Mouse (Mus musculus): Measurements from ENCODE around the gene Gm11639. TPM values are rescaled to one million over a fixed set of nuclear protein-coding genes. Genes with fewer than 3 reads are reported as not detected.

Gm11639 gene
- polyA plus RNA-seq, 1 experiment from 2014 or later = 0.08 TPM

DNA sequence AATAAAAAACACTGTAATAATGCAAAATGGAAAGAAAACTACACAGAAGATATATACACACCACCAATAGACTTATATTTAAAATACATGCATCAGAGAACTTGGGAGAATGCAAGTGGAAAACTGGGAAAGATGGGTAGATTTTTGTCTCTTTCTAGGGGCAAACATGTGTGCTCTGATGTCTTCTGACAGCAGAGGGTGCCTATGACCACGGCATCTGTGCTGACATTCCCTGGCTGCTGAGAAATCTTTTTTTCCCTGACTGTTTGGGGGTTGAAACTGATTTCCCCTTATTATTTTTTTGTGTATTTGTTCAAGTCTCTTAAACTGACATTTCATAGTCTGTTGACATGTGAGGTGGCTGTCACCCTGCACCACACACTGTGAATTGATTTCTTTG lies 81.6 kb downstream of the Gm11639 start:
- no peak overlapping the region for H3K9ac ChIP-seq (ENCODE audit: low read depth, low read length)
- no peak overlapping the region for H3K4me3 ChIP-seq (ENCODE audit: low read length)
- H3K27me3 ChIP-seq (ENCODE audit: control insufficient read depth, insufficient read depth, low read length) = no peaks in the 10 kb centered on the region
- H3K4me2 ChIP-seq (replicated peaks; ENCODE audit: low read depth, low read length) = no peak overlapping the region
- no peak overlapping the region for H3K27ac ChIP-seq (ENCODE audit: low read depth, low read length)
- WGBS = 58% methylated on average over 1 of the region's 1 CpGs
- no peaks in the 10 kb centered on the region for H3K9me3 ChIP-seq (ENCODE audit: control insufficient read depth, low read length)
- H3K36me3 ChIP-seq (ENCODE audit: control insufficient read depth, insufficient read depth, low read length) = no peaks in the 10 kb centered on the region
- ATAC-seq (ENCODE audit: low FRiP score, low TSS enrichment) = no peak
- H3K4me1 ChIP-seq (ENCODE audit: control insufficient read depth, insufficient read depth, low read length) = no peaks in the 10 kb centered on the region

DNA sequence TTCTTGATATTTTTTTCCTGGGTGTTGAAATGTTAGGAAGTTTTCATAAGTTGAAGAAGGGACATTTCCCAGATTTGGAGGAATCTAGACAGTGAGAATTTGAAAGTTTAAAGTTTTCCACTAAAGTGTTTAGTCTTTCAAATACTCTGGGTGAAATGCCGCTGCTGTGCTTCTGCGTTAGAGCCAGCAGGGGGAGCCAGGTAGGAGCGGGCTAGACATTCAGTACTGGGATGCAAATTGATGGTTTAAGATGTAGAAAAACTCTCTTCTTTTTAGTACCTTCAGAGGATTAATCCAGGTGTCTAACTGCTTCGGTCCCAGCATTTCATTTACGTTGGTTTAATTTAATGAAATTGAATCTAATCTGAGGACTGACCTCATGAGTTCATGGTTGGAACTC lies 82.6 kb downstream of the Gm11639 start:
- Histone ChIP-seq H3K9me3 (ENCODE audit: control insufficient read depth, low read length) (no peaks in the 10 kb centered on the region), H3K9ac (ENCODE audit: low read depth, low read length) (no peak overlapping the region), H3K4me1 (ENCODE audit: control insufficient read depth, insufficient read depth, low read length) (no peaks in the 10 kb centered on the region), H3K4me3 (ENCODE audit: low read length) (no peak overlapping the region), H3K27ac (ENCODE audit: low read depth, low read length) (no peak overlapping the region), H3K4me2 (replicated peaks; ENCODE audit: low read depth, low read length) (no peak overlapping the region), H3K27me3 (ENCODE audit: control insufficient read depth, insufficient read depth, low read length) (no peaks in the 10 kb centered on the region), H3K36me3 (ENCODE audit: control insufficient read depth, insufficient read depth, low read length) (no peaks in the 10 kb centered on the region)
- WGBS = 12% methylated on average over 5 of the region's 5 CpGs
- ATAC-seq (ENCODE audit: low FRiP score, low TSS enrichment) = no peak

DNA sequence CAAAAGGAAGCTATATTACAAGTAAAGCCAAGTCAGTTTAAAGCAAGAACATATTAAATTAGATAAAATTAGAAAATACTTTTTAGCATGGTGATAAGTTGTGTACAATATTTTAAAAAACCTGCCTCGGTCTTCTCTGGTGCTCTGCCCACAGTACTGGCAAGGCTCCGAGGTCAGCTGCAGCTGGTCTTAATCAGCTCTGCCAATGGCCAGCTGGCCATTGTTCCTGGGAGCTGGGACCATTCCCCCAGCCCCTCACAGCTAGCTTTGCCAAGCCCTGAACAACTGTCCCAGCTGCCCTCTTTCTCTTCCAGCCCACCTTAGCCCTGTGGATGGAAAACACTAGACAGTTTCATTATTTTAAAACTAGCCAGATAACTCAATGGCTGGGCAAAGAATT lies 93.3 kb downstream of the Gm11639 start:
- Histone ChIP-seq H3K27ac (ENCODE audit: low read depth, low read length) (no peak overlapping the region), H3K27me3 (ENCODE audit: control insufficient read depth, insufficient read depth, low read length) (no peaks in the 10 kb centered on the region), H3K4me1 (ENCODE audit: control insufficient read depth, insufficient read depth, low read length) (no peaks in the 10 kb centered on the region), H3K9ac (ENCODE audit: low read depth, low read length) (no peak overlapping the region), H3K36me3 (ENCODE audit: control insufficient read depth, insufficient read depth, low read length) (no peaks in the 10 kb centered on the region), H3K4me3 (ENCODE audit: low read length) (no peak overlapping the region), H3K9me3 (ENCODE audit: control insufficient read depth, low read length) (no peaks in the 10 kb centered on the region), H3K4me2 (replicated peaks; ENCODE audit: low read depth, low read length) (no peak overlapping the region)
- ATAC-seq (ENCODE audit: low FRiP score, low TSS enrichment) = no peak
- WGBS = 89% methylated on average over 2 of the region's 2 CpGs

DNA sequence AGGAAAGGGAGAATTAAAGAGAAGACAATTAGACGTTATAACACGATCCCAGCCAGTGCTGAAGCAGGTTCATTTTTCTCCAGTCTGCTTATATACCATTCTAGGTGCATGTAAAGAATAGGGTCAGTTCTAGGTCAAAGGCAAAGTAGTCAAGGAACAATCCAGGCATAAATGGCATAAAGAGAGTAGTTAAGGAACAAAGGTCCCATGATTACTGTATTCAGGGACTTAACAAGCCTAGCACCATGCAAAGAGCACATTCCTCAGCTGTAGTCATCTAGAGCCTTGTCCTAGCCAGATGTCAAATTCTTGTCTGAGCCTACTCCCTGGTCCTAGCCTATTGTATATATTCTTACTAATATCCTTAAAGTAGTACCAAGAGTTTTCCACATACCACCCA lies 259.2 kb downstream of the Gm11639 start:
- Histone ChIP-seq H3K4me3 (ENCODE audit: low read length) (no peak overlapping the region), H3K9me3 (ENCODE audit: control insufficient read depth, low read length) (no peaks in the 10 kb centered on the region), H3K27me3 (ENCODE audit: control insufficient read depth, insufficient read depth, low read length) (no peaks in the 10 kb centered on the region), H3K4me2 (replicated peaks; ENCODE audit: low read depth, low read length) (no peak overlapping the region), H3K36me3 (ENCODE audit: control insufficient read depth, insufficient read depth, low read length) (no peaks in the 10 kb centered on the region), H3K27ac (ENCODE audit: low read depth, low read length) (no peak overlapping the region), H3K9ac (ENCODE audit: low read depth, low read length) (no peak overlapping the region), H3K4me1 (ENCODE audit: control insufficient read depth, insufficient read depth, low read length) (no peaks in the 10 kb centered on the region)
- WGBS = 73% methylated on average over 2 of the region's 2 CpGs
- no peak for ATAC-seq (ENCODE audit: low FRiP score, low TSS enrichment)

DNA sequence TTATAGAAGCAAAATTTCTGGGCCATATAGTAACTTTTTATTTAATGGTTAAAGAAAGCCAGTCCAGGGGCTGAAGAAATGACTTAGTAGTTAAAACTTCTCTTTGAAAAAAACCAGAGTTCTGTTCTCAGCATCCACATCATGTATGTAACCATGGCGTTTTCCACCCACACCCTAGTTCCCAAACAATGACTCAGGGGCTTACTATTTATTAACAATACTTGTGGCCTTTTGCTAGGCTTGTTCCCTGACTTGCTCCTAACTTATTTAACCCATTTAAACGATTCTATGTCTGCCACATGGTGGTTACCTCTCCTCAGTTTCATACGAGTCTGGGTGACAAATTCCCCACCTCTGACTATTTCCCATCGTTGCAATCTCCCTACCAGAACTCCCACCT lies 266.8 kb downstream of the Gm11639 start:
- H3K27me3 ChIP-seq (ENCODE audit: control insufficient read depth, insufficient read depth, low read length) = no peaks in the 10 kb centered on the region
- H3K9ac ChIP-seq (ENCODE audit: low read depth, low read length) = no peak overlapping the region
- H3K36me3 ChIP-seq (ENCODE audit: control insufficient read depth, insufficient read depth, low read length) = no peaks in the 10 kb centered on the region
- no peak overlapping the region for H3K27ac ChIP-seq (ENCODE audit: low read depth, low read length)
- no peak for ATAC-seq (ENCODE audit: low FRiP score, low TSS enrichment)
- WGBS = 55% methylated on average over 4 of the region's 4 CpGs
- no peak overlapping the region for H3K4me2 ChIP-seq (replicated peaks; ENCODE audit: low read depth, low read length)
- H3K9me3 ChIP-seq (ENCODE audit: control insufficient read depth, low read length) = no peaks in the 10 kb centered on the region
- no peak overlapping the region for H3K4me3 ChIP-seq (ENCODE audit: low read length)
- H3K4me1 ChIP-seq (ENCODE audit: control insufficient read depth, insufficient read depth, low read length) = no peaks in the 10 kb centered on the region

DNA sequence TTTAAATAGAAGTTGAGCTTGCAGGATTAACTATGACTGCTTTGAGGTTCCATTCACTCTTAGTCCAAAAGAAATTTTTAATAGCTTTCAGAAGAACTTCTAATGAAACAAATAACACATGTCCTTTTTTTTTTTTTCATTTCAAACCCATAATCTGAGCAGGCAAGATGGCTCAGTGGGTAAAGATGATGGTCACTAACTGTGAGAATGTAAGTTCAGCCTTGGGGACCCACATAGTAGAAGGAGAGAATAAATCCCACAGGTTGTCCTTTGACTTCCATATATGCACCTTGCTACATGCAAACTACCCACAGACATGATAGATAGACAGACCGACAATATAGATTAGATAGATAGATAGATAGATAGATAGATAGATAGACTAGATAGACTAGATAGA lies 282.4 kb downstream of the Gm11639 start:
- Histone ChIP-seq H3K36me3 (ENCODE audit: control insufficient read depth, insufficient read depth, low read length) (no peaks in the 10 kb centered on the region), H3K4me2 (replicated peaks; ENCODE audit: low read depth, low read length) (no peak overlapping the region), H3K27me3 (ENCODE audit: control insufficient read depth, insufficient read depth, low read length) (no peaks in the 10 kb centered on the region), H3K4me3 (ENCODE audit: low read length) (no peak overlapping the region), H3K9me3 (ENCODE audit: control insufficient read depth, low read length) (no peaks in the 10 kb centered on the region), H3K9ac (ENCODE audit: low read depth, low read length) (no peak overlapping the region), H3K4me1 (ENCODE audit: control insufficient read depth, insufficient read depth, low read length) (no peaks in the 10 kb centered on the region), H3K27ac (ENCODE audit: low read depth, low read length) (no peak overlapping the region)
- WGBS = 93% methylated on average over 1 of the region's 1 CpGs
- no peak for ATAC-seq (ENCODE audit: low FRiP score, low TSS enrichment)

DNA sequence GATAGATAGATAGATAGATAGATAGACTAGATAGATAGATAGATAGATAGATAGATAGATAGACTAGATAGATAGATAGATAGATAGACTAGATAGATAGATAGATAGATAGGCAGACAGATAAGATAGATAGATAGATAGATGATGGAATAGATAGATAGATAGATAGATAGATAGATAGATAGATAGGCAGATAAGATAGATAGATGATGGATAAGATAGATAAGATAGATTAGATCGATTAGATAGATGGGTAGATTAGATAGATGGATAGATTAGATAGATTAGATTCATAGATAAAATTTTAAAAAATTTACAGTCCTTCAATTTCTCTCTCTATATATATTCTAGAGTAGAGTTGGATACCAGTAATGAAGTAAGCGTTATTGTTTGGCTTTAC lies 282.9 kb downstream of the Gm11639 start:
- no peaks in the 10 kb centered on the region for H3K36me3 ChIP-seq (ENCODE audit: control insufficient read depth, insufficient read depth, low read length)
- 87% methylated on average over 2 of the region's 2 CpGs for WGBS
- H3K27ac ChIP-seq (ENCODE audit: low read depth, low read length) = no peak overlapping the region

DNA sequence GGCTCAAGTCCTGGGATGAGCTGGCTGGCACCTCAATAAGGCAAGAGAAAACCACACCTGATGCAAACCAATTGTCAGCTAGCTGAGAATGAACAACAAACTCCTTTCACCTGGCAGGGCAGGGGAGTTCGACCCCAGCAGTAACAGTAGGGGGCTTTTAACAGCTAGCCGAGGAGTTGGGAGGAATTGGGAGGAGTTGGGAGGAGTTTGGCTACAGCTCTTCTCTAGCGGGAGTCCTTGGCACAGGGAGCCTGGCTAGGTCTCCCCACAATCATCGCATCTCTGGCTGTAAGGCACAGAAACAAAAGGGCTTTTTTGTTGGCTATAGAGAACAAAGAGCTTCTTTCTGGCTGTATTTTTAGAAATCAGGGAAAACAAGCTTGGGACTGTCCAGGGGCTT lies 285.8 kb downstream of the Gm11639 start:
- Histone ChIP-seq H3K27me3 (ENCODE audit: control insufficient read depth, insufficient read depth, low read length) (no peaks in the 10 kb centered on the region), H3K4me2 (replicated peaks; ENCODE audit: low read depth, low read length) (no peak overlapping the region), H3K4me1 (ENCODE audit: control insufficient read depth, insufficient read depth, low read length) (no peaks in the 10 kb centered on the region), H3K27ac (ENCODE audit: low read depth, low read length) (no peak overlapping the region), H3K9me3 (ENCODE audit: control insufficient read depth, low read length) (no peaks in the 10 kb centered on the region), H3K36me3 (ENCODE audit: control insufficient read depth, insufficient read depth, low read length) (no peaks in the 10 kb centered on the region), H3K9ac (ENCODE audit: low read depth, low read length) (no peak overlapping the region), H3K4me3 (ENCODE audit: low read length) (no peak overlapping the region)
- 11% methylated on average over 4 of the region's 4 CpGs for WGBS
- ATAC-seq (ENCODE audit: low FRiP score, low TSS enrichment) = no peak

More for the DNA sequence above, 282.9 kb downstream of the Gm11639 start:
- Histone ChIP-seq H3K4me2 (replicated peaks; ENCODE audit: low read depth, low read length) (no peak overlapping the region), H3K27me3 (ENCODE audit: control insufficient read depth, insufficient read depth, low read length) (no peaks in the 10 kb centered on the region), H3K4me3 (ENCODE audit: low read length) (no peak overlapping the region), H3K9ac (ENCODE audit: low read depth, low read length) (no peak overlapping the region), H3K4me1 (ENCODE audit: control insufficient read depth, insufficient read depth, low read length) (no peaks in the 10 kb centered on the region), H3K9me3 (ENCODE audit: control insufficient read depth, low read length) (no peaks in the 10 kb centered on the region)
- no peak for ATAC-seq (ENCODE audit: low FRiP score, low TSS enrichment)

DNA sequence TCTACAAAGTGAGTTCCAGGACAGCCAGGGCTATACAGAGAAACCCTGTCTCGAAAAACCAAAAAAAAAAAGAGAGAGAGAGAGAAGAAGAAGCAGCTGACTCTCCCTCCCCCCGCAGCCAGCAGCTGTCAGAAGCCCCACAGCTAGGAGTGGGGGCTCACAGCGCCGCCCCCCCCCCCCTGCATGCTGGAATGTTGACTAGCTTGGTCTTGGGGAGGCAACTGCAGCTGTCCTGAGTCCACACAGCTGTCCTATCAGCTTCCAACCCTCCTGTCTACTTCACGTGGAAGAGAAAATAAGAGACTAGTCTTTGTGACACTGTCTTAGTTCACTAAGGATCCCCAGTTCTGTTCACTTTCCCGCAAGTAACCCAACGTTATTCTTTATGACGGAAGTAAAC lies 287.0 kb downstream of the Gm11639 start:
- WGBS = 76% methylated on average over 8 of the region's 8 CpGs
- Histone ChIP-seq H3K9ac (ENCODE audit: low read depth, low read length) (no peak overlapping the region), H3K4me1 (ENCODE audit: control insufficient read depth, insufficient read depth, low read length) (no peaks in the 10 kb centered on the region), H3K4me2 (replicated peaks; ENCODE audit: low read depth, low read length) (no peak overlapping the region), H3K27ac (ENCODE audit: low read depth, low read length) (no peak overlapping the region), H3K9me3 (ENCODE audit: control insufficient read depth, low read length) (no peaks in the 10 kb centered on the region), H3K27me3 (ENCODE audit: control insufficient read depth, insufficient read depth, low read length) (no peaks in the 10 kb centered on the region), H3K4me3 (ENCODE audit: low read length) (no peak overlapping the region), H3K36me3 (ENCODE audit: control insufficient read depth, insufficient read depth, low read length) (no peaks in the 10 kb centered on the region)
- no peak for ATAC-seq (ENCODE audit: low FRiP score, low TSS enrichment)

DNA sequence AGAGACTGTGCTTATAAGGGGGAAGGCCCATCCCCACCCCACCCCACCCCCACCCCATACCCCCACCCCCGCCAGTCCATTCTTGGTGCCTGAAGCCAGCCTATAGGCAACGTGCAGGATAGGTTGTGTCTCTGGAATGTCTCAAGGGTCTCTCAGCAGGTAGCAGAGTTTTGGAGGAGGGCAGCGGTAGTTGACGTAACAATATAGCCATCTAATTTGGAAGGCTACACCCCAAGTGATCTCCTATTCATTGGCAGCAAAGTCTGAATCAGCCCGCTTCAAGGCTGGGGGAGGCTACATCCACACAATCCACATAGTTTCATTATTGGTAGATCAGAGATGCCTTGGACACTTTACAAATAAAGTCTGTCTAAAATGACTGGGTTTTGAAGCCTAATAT lies 292.5 kb downstream of the Gm11639 start:
- no peak for ATAC-seq (ENCODE audit: low FRiP score, low TSS enrichment)
- WGBS = 74% methylated on average over 5 of the region's 5 CpGs

More for the DNA sequence above, 292.5 kb downstream of the Gm11639 start:
- Histone ChIP-seq H3K36me3 (ENCODE audit: control insufficient read depth, insufficient read depth, low read length) (no peaks in the 10 kb centered on the region), H3K9ac (ENCODE audit: low read depth, low read length) (no peak overlapping the region), H3K27me3 (ENCODE audit: control insufficient read depth, insufficient read depth, low read length) (no peaks in the 10 kb centered on the region), H3K4me3 (ENCODE audit: low read length) (no peak overlapping the region), H3K9me3 (ENCODE audit: control insufficient read depth, low read length) (no peaks in the 10 kb centered on the region), H3K4me1 (ENCODE audit: control insufficient read depth, insufficient read depth, low read length) (no peaks in the 10 kb centered on the region), H3K27ac (ENCODE audit: low read depth, low read length) (no peak overlapping the region), H3K4me2 (replicated peaks; ENCODE audit: low read depth, low read length) (no peak overlapping the region)
